Mouse (Mus musculus): ENCODE measurements at regions not wholly inside any gene's neighbourhood (a gene's known extent, or its start where the extent isn't known, plus 50 kb on each side); places are given as distances from the start of the nearest gene placed in this dataset.

DNA sequence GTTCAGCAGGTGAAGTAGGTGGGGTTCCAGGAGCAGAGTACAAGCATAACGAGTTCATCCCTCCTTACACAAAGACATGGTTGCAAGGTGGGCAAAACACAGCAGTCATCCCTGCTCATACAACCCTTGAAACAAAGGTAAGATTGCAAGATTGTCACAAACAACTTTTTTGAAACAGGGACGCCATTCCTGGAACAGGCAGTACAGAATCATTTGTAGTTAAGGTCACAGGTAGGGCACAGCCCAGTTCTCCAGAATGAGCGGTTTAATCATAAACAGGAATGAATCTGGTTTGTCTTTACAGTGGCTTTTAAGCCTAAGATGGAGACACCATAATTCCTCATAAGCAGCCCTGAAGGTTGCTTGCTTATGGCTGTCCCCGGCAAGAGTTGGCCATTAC is 150.1 kb upstream of the Plcz1 start:
- no peaks in the 10 kb centered on the region for H3K36me3 ChIP-seq (ENCODE audit: control insufficient read depth, insufficient read depth, low read length)
- no peaks in the 10 kb centered on the region for H3K27me3 ChIP-seq (ENCODE audit: control insufficient read depth, insufficient read depth, low read length)
- H3K4me3 ChIP-seq: no peak overlapping the region
- H3K4me1 ChIP-seq (ENCODE audit: control insufficient read depth, insufficient read depth, low read length): no peaks in the 10 kb centered on the region
- TF ChIP-seq CTCF (IDR thresholded peaks at IDR 0.05): no peak
- no peak for TF ChIP-seq EP300 (IDR thresholded peaks at IDR 0.05; ENCODE audit: insufficient read depth, low read depth, low read length)
- TF ChIP-seq POLR2A (IDR thresholded peaks at IDR 0.05; ENCODE audit: insufficient read depth, low read depth, low read length): no peak
- intact Hi-C loops (cut with DNase I): no loop called here
- WGBS: 77% methylated on average over 4 of the region's 4 CpGs
- no peaks in the 10 kb centered on the region for H3K79me2 ChIP-seq (replicated peaks; ENCODE audit: control insufficient read depth, insufficient read depth, low read length)
- H3K9ac ChIP-seq (ENCODE audit: low read depth, low read length): no peak overlapping the region
- DNase-seq: no peak
- no peak overlapping the region for H3K27ac ChIP-seq

DNA sequence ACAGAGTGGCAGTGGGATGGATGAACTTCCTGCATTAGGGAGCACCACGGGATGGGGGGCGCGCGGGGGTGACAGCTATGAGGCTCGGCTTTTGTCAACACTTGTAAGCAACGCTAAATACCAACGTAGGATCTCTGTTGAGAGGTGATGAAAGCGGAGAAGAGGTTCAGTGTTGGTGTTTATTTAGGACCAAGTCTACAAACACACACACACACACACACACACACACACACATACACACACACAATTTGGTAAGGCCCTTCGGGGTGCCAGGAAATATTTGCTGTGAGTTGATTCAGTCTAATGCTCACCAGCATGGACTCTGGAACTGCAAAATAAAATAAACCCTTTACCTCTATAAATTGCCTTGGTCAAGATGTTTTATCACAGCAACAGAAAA is 148.3 kb upstream of the Plcz1 start:
- no peaks in the 10 kb centered on the region for H3K79me2 ChIP-seq (replicated peaks; ENCODE audit: control insufficient read depth, insufficient read depth, low read length)
- H3K27ac ChIP-seq: no peak overlapping the region
- 88% methylated on average over 9 of the region's 9 CpGs for WGBS
- no peaks in the 10 kb centered on the region for H3K4me1 ChIP-seq (ENCODE audit: control insufficient read depth, insufficient read depth, low read length)
- no peak overlapping the region for H3K9ac ChIP-seq (ENCODE audit: low read depth, low read length)
- H3K4me3 ChIP-seq: no peak overlapping the region
- no peaks in the 10 kb centered on the region for H3K27me3 ChIP-seq (ENCODE audit: control insufficient read depth, insufficient read depth, low read length)
- no peak for DNase-seq
- intact Hi-C loops (cut with DNase I): no loop called here
- no peak for TF ChIP-seq CTCF (IDR thresholded peaks at IDR 0.05)
- no peak for TF ChIP-seq POLR2A (IDR thresholded peaks at IDR 0.05; ENCODE audit: insufficient read depth, low read depth, low read length)
- no peak for TF ChIP-seq EP300 (IDR thresholded peaks at IDR 0.05; ENCODE audit: insufficient read depth, low read depth, low read length)
- no peaks in the 10 kb centered on the region for H3K36me3 ChIP-seq (ENCODE audit: control insufficient read depth, insufficient read depth, low read length)

DNA sequence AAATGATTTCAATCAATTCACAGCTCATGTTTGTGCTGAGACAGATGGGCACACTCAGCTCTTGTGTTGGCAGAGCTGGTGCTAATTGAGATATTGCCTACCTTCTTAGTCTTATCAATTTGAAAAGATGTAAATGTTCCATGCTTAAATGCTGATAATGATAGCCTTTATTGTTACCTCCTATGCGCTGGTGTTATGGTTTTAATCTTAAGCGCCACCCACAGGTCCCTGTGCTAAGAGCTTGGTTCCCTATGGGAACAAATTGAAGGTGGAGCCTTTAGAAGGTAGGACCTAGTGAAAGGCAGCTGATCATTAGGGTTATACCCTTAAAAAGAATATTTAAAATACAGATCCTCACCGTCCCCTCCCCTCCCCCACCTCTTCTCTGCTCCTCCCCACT is 146.5 kb upstream of the Plcz1 start:
- no peaks in the 10 kb centered on the region for H3K79me2 ChIP-seq (replicated peaks; ENCODE audit: control insufficient read depth, insufficient read depth, low read length)
- 84% methylated on average over 3 of the region's 3 CpGs for WGBS
- H3K4me1 ChIP-seq (ENCODE audit: control insufficient read depth, insufficient read depth, low read length): no peaks in the 10 kb centered on the region
- no peak overlapping the region for H3K9ac ChIP-seq (ENCODE audit: low read depth, low read length)
- H3K4me3 ChIP-seq: no peak overlapping the region
- TF ChIP-seq EP300 (IDR thresholded peaks at IDR 0.05; ENCODE audit: insufficient read depth, low read depth, low read length): no peak
- TF ChIP-seq POLR2A (IDR thresholded peaks at IDR 0.05; ENCODE audit: insufficient read depth, low read depth, low read length): no peak
- TF ChIP-seq CTCF (IDR thresholded peaks at IDR 0.05): no peak
- H3K27ac ChIP-seq: no peak overlapping the region
- no peaks in the 10 kb centered on the region for H3K36me3 ChIP-seq (ENCODE audit: control insufficient read depth, insufficient read depth, low read length)
- no peaks in the 10 kb centered on the region for H3K27me3 ChIP-seq (ENCODE audit: control insufficient read depth, insufficient read depth, low read length)
- intact Hi-C loops (cut with DNase I): no loop called here
- no peak for DNase-seq

DNA sequence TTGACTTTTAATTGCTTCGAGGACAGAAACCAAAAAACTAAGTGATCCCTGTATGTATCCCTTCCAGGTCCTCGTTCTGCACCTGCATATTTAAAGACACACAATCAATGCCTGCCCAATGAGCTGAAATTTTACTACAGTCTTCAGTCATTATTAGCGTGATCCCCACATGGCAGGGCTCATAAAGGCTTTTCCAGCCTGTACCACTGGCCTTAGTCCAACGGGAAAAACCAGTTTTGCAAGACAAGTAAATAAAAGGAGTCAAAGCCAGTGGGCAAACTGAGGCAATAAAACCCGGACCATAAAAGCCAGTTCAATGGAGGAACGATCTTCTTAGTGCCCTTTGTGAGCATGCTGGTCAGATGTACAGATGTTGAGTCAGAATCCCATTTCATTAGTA is 145.8 kb upstream of the Plcz1 start:
- intact Hi-C loops (cut with DNase I): no loop called here
- H3K27ac ChIP-seq: no peak overlapping the region
- H3K9ac ChIP-seq (ENCODE audit: low read depth, low read length): no peak overlapping the region
- H3K27me3 ChIP-seq (ENCODE audit: control insufficient read depth, insufficient read depth, low read length): no peaks in the 10 kb centered on the region
- no peaks in the 10 kb centered on the region for H3K36me3 ChIP-seq (ENCODE audit: control insufficient read depth, insufficient read depth, low read length)
- H3K4me1 ChIP-seq (ENCODE audit: control insufficient read depth, insufficient read depth, low read length): no peaks in the 10 kb centered on the region
- TF ChIP-seq POLR2A (IDR thresholded peaks at IDR 0.05; ENCODE audit: insufficient read depth, low read depth, low read length) (no peak), EP300 (IDR thresholded peaks at IDR 0.05; ENCODE audit: insufficient read depth, low read depth, low read length) (no peak), CTCF (IDR thresholded peaks at IDR 0.05) (no peak)
- H3K79me2 ChIP-seq (replicated peaks; ENCODE audit: control insufficient read depth, insufficient read depth, low read length): no peaks in the 10 kb centered on the region
- 80% methylated on average over 6 of the region's 6 CpGs for WGBS
- no peak for DNase-seq
- H3K4me3 ChIP-seq: no peak overlapping the region

DNA sequence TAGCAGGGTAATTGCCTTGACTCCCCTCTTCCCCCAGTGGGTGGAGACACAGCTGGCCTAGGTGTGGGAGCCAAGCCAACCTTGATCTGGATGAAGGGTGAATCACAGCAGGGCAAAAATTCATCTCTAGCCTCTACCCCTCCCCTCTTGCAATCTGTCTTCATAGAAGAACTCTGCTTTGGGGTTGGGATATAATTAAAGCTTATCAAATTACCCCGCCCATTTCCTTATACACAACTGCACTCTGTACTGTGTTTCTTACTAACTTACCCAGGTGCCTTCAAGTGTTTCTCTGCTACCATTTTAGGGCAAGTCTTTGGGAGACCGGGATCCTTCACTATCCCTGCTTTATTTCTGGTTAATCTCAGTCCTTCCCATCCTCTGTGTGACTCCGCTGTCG is 138.7 kb upstream of the Plcz1 start:
- Histone ChIP-seq H3K4me1 (ENCODE audit: control insufficient read depth, insufficient read depth, low read length) (no peaks in the 10 kb centered on the region), H3K27me3 (ENCODE audit: control insufficient read depth, insufficient read depth, low read length) (no peaks in the 10 kb centered on the region), H3K36me3 (ENCODE audit: control insufficient read depth, insufficient read depth, low read length) (no peaks in the 10 kb centered on the region), H3K4me3 (no peak overlapping the region), H3K79me2 (replicated peaks; ENCODE audit: control insufficient read depth, insufficient read depth, low read length) (no peaks in the 10 kb centered on the region), H3K27ac (no peak overlapping the region), H3K9ac (ENCODE audit: low read depth, low read length) (no peak overlapping the region)
- intact Hi-C loops (cut with DNase I): no loop called here
- DNase-seq: no peak
- WGBS: 88% methylated on average over 4 of the region's 4 CpGs
- TF ChIP-seq EP300 (IDR thresholded peaks at IDR 0.05; ENCODE audit: insufficient read depth, low read depth, low read length) (no peak), POLR2A (IDR thresholded peaks at IDR 0.05; ENCODE audit: insufficient read depth, low read depth, low read length) (no peak), CTCF (IDR thresholded peaks at IDR 0.05) (no peak)

DNA sequence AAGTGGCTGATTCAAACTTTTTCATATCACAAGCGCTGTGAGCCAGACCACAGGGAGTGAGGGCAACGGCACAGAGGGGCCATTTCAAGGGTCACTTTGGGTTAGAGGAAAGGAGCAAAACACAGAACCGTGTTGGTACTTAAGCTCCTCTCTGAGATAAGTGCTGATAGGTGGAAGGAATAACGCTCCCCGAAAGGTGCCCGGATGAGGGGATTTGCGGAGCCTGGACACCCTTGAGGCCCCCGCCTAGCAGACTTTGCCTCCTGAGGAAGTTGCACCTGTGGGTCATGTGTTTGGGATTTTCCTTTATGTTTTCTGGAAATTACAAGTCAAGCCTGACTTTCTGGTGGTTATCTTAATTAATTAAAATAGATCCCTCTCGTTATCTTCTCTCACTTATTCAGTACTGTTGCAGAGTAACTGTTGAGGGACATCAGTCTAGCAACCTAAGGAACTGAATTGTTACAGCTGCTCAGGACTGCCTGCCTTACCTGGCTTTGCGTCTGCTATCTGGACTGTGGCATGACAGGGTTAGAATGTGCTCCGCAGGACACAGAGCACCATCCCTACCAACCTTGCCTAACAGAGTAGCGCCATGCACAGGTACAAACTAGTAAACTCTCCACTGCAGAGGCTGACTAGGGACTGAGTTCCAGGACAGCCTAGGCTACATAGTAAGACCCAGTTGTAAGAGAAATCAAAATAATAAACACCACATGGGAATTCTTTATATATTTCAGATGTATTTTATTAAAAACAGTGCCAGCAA is 137.4 kb upstream of the Plcz1 start:
- Histone ChIP-seq H3K79me2 (replicated peaks; ENCODE audit: control insufficient read depth, insufficient read depth, low read length) (no peaks in the 10 kb centered on the region), H3K4me1 (ENCODE audit: control insufficient read depth, insufficient read depth, low read length) (no peaks in the 10 kb centered on the region), H3K27me3 (ENCODE audit: control insufficient read depth, insufficient read depth, low read length) (no peaks in the 10 kb centered on the region), H3K4me3 (no peak overlapping the region), H3K27ac (no peak overlapping the region), H3K36me3 (ENCODE audit: control insufficient read depth, insufficient read depth, low read length) (no peaks in the 10 kb centered on the region), H3K9ac (ENCODE audit: low read depth, low read length) (no peak overlapping the region)
- no peak for DNase-seq
- intact Hi-C loops (cut with DNase I): no loop called here
- 77% methylated on average over 12 of the region's 12 CpGs for WGBS
- TF ChIP-seq CTCF (IDR thresholded peaks at IDR 0.05) (no peak), POLR2A (IDR thresholded peaks at IDR 0.05; ENCODE audit: insufficient read depth, low read depth, low read length) (no peak), EP300 (IDR thresholded peaks at IDR 0.05; ENCODE audit: insufficient read depth, low read depth, low read length) (no peak)

Measured in heart, adult 2 months (tissue).